Mouse (Mus musculus): ENCODE measurements around the gene Rgs6.

GRCm38 (mm10) chr12:82603308-82603707 is 15.2 kb downstream of the Rgs6 start:
- TF ChIP-seq EP300 (IDR thresholded peaks at IDR 0.05; ENCODE audit: insufficient read depth, low read depth, low read length) (no peak), CTCF (IDR thresholded peaks at IDR 0.05) (no peak), POLR2A (IDR thresholded peaks at IDR 0.05; ENCODE audit: insufficient read depth, low read depth, low read length) (no peak)

Data from heart, adult 2 months (tissue).